Mouse (Mus musculus): ENCODE measurements around the gene Isoc2a.
A peak's percentile ranks its signal among the peaks of the same experiment; 100 is the strongest.

GRCm38 (mm10) chr7:4938456-4938855 lies 61.5 kb downstream of the Isoc2a start:
- 0 out of 2 replicates have a peak, but pooled peaks have one; percentile 13 for TF ChIP-seq EP300 (IDR thresholded peaks at IDR 0.05; ENCODE audit: insufficient read depth, low read depth, low read length)
- no peak for TF ChIP-seq POLR2A (IDR thresholded peaks at IDR 0.05; ENCODE audit: insufficient read depth, low read length)
- TF ChIP-seq CTCF (IDR thresholded peaks at IDR 0.05; ENCODE audit: low read depth, low read length) = peak; percentile 99
